Mouse (Mus musculus): ENCODE results near the gene Capn2. TPM values are rescaled to one million over a fixed set of nuclear protein-coding genes. Genes with fewer than 3 reads are reported as not detected.

Capn2 gene
- total and polyA plus RNA-seq, 3 experiments: 28.0 to 65.3 (median 63.9) TPM

DNA sequence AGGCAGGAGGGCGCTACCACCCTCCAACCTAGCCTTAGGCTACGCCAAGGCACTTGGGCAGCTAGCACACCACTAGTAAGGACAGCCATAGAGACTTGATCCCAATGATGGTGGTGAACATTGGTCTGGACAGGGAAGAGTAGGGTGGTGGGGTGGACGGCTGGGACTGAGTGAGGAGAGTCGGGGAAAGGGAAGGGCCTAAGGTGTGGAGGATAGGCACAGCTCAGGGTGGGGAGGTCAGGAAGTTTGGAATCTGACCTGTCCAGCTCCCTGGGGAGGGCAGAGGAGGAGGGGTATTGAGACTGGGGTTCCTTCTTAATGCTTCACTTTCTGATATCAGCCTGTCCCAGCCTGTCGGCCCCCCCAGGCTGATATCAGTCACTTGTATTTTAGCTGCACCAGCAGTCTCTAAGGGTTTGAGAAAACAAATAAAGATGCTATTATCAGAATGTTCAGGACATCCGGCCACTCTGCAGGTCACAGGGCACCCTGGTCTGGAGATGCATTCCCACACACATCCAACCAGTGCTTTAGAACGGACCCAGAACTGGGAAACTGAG is 14.8 kb downstream of the Capn2 start:
- whole genome bisulfite sequencing: 48% methylated on average over 7 of the region's 7 CpGs
- H3K79me2 ChIP-seq (replicated peaks; ENCODE audit: control insufficient read depth, insufficient read depth, low read length): peaks cover 2% of the 10 kb centered on the region; the same call in 1 of the 2 replicates
- H3K9ac ChIP-seq (ENCODE audit: low read depth, low read length): peak overlapping the region; percentile 18; the same call in 1 of the 2 replicates
- DNase-seq: no peak
- H3K4me1 ChIP-seq (ENCODE audit: control insufficient read depth, insufficient read depth, low read length): peaks cover 58% of the 10 kb centered on the region
- H3K4me3 ChIP-seq: no peak overlapping the region
- intact Hi-C loops (cut with DNase I): loop anchor here (10.0 kb wide), 1 partner anchor 708 kb away; no protein-coding TSS in a partner anchor
- no peaks in the 10 kb centered on the region for H3K27me3 ChIP-seq (ENCODE audit: control insufficient read depth, insufficient read depth, low read length)
- H3K27ac ChIP-seq: peak overlapping the region; percentile 78
- TF ChIP-seq CTCF (IDR thresholded peaks at IDR 0.05) (no peak), EP300 (IDR thresholded peaks at IDR 0.05; ENCODE audit: insufficient read depth, low read depth, low read length) (no peak), POLR2A (IDR thresholded peaks at IDR 0.05; ENCODE audit: insufficient read depth, low read depth, low read length) (no peak)
- peaks cover 17% of the 10 kb centered on the region for H3K36me3 ChIP-seq (ENCODE audit: control insufficient read depth, insufficient read depth, low read length)

- no peaks in the 10 kb centered on the region for H3K27me3 ChIP-seq (ENCODE audit: control insufficient read depth, insufficient read depth, low read length)
- H3K27ac ChIP-seq: peak overlapping the region; percentile 78
- WGBS: 61% methylated on average over 7 of the region's 7 CpGs
- DNase-seq: peak in 1 of 2 experiments; percentile 62
- peaks cover 61% of the 10 kb centered on the region for H3K4me1 ChIP-seq (ENCODE audit: control insufficient read depth, insufficient read depth, low read length)
- TF ChIP-seq EP300 (IDR thresholded peaks at IDR 0.05; ENCODE audit: insufficient read depth, low read depth, low read length): peak; percentile 44; the same call in 1 of the 2 replicates
- TF ChIP-seq POLR2A (IDR thresholded peaks at IDR 0.05; ENCODE audit: insufficient read depth, low read depth, low read length): no peak
- no peak overlapping the region for H3K9ac ChIP-seq (ENCODE audit: low read depth, low read length)
- intact Hi-C loops (cut with DNase I): loop anchor here (10.0 kb wide), 1 partner anchor 707 kb away; no protein-coding TSS in a partner anchor
- H3K4me3 ChIP-seq: no peak overlapping the region
- peaks cover 2% of the 10 kb centered on the region; the same call in 1 of the 2 replicates for H3K79me2 ChIP-seq (replicated peaks; ENCODE audit: control insufficient read depth, insufficient read depth, low read length)
- peaks cover 21% of the 10 kb centered on the region for H3K36me3 ChIP-seq (ENCODE audit: control insufficient read depth, insufficient read depth, low read length)
Measured at GRCm38 (mm10) chr1:182501815-182502405, 15.5 kb downstream of the Capn2 start.

GRCm38 (mm10) chr1:182500843-182501242 is 16.6 kb downstream of the Capn2 start:
- Histone ChIP-seq H3K27me3 (ENCODE audit: control insufficient read depth, insufficient read depth, low read length) (no peaks in the 10 kb centered on the region), H3K4me1 (ENCODE audit: control insufficient read depth, insufficient read depth, low read length) (peaks cover 59% of the 10 kb centered on the region), H3K36me3 (ENCODE audit: control insufficient read depth, insufficient read depth, low read length) (peaks cover 17% of the 10 kb centered on the region), H3K4me3 (no peak overlapping the region), H3K27ac (peak overlapping the region; percentile 78), H3K9ac (ENCODE audit: low read depth, low read length) (no peak overlapping the region), H3K79me2 (replicated peaks; ENCODE audit: control insufficient read depth, insufficient read depth, low read length) (peaks cover 2% of the 10 kb centered on the region; the same call in 1 of the 2 replicates)
- intact Hi-C loops (cut with DNase I): loop anchor here (10.0 kb wide), 1 partner anchor 706 kb away; no protein-coding TSS in a partner anchor
- peak; percentile 72; the same call in 1 of the 2 replicates for TF ChIP-seq EP300 (IDR thresholded peaks at IDR 0.05; ENCODE audit: insufficient read depth, low read depth, low read length)
- no peak for TF ChIP-seq POLR2A (IDR thresholded peaks at IDR 0.05; ENCODE audit: insufficient read depth, low read depth, low read length)
- WGBS: 75% methylated on average over 4 of the region's 4 CpGs
- DNase-seq: no peak

GRCm38 (mm10) chr1:182500224-182500623 is 17.2 kb downstream of the Capn2 start:
- Histone ChIP-seq H3K4me3 (no peak overlapping the region), H3K27ac (peak overlapping the region; percentile 78), H3K36me3 (ENCODE audit: control insufficient read depth, insufficient read depth, low read length) (peaks cover 13% of the 10 kb centered on the region), H3K79me2 (replicated peaks; ENCODE audit: control insufficient read depth, insufficient read depth, low read length) (peaks cover 4% of the 10 kb centered on the region; the same call in 1 of the 2 replicates), H3K9ac (ENCODE audit: low read depth, low read length) (no peak overlapping the region), H3K4me1 (ENCODE audit: control insufficient read depth, insufficient read depth, low read length) (peaks cover 55% of the 10 kb centered on the region), H3K27me3 (ENCODE audit: control insufficient read depth, insufficient read depth, low read length) (no peaks in the 10 kb centered on the region)
- intact Hi-C loops (cut with DNase I): loop anchor here (10.0 kb wide), 1 partner anchor 705 kb away; no protein-coding TSS in a partner anchor
- TF ChIP-seq POLR2A (IDR thresholded peaks at IDR 0.05; ENCODE audit: insufficient read depth, low read depth, low read length) (peak; percentile 32; the same call in 1 of the 2 replicates), CTCF (IDR thresholded peaks at IDR 0.05) (no peak), EP300 (IDR thresholded peaks at IDR 0.05; ENCODE audit: insufficient read depth, low read depth, low read length) (peak; percentile 75; the same call in 1 of the 2 replicates)
- 43% methylated on average over 4 of the region's 4 CpGs for WGBS
- peak in 1 of 2 experiments; percentile 68 for DNase-seq

GRCm38 (mm10) chr1:182499443-182500089 is 17.8 kb downstream of the Capn2 start:
- H3K79me2 ChIP-seq (replicated peaks; ENCODE audit: control insufficient read depth, insufficient read depth, low read length): peaks cover 3% of the 10 kb centered on the region; the same call in 1 of the 2 replicates
- intact Hi-C loops (cut with DNase I): loop anchor here (10.0 kb wide), 1 partner anchor 705 kb away; no protein-coding TSS in a partner anchor
- H3K4me1 ChIP-seq (ENCODE audit: control insufficient read depth, insufficient read depth, low read length): peaks cover 59% of the 10 kb centered on the region
- H3K36me3 ChIP-seq (ENCODE audit: control insufficient read depth, insufficient read depth, low read length): peaks cover 11% of the 10 kb centered on the region
- peak overlapping the region; percentile 78 for H3K27ac ChIP-seq
- no peak overlapping the region for H3K4me3 ChIP-seq
- TF ChIP-seq POLR2A (IDR thresholded peaks at IDR 0.05; ENCODE audit: insufficient read depth, low read depth, low read length): no peak
- peak; percentile 66 for DNase-seq
- H3K9ac ChIP-seq (ENCODE audit: low read depth, low read length): no peak overlapping the region
- WGBS: 28% methylated on average over 9 of the region's 9 CpGs
- no peaks in the 10 kb centered on the region for H3K27me3 ChIP-seq (ENCODE audit: control insufficient read depth, insufficient read depth, low read length)
